Mouse (Mus musculus): Measurements from ENCODE around the gene Sparc. TPM values are rescaled to one million over a fixed set of nuclear protein-coding genes. Genes with fewer than 3 reads are reported as not detected.

Gene Sparc
- polyA plus RNA-seq, 1 experiment from 2014 or later, result 150 TPM

DNA sequence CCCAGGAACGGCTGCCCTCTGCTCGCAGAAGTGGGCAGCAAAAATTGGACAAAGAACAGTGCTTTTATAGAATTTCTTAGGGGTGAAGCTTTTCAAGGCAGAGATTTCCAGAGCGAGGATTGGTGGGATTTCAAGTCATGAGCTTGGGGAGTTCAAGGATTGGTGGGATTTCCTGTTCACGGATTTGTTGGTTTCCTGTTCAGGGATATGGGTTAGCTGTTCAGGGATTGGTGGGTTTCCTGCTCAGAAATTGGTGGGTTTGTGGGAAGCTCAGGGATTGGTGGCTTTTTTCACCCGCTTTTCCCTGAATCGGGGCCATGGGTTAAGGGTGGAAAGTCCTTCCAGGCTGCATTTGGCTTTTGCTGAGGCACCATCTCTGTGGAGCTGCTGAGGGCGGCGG lies 35.4 kb downstream of the Sparc start:
- WGBS (ENCODE audit: insufficient replicate concordance), result 28% methylated on average over 8 of the region's 8 CpGs
- Histone ChIP-seq H3K36me3 (no peaks in the 10 kb centered on the region), H3K9me3 (replicated peaks) (no peaks in the 10 kb centered on the region), H3K4me3 (replicated peaks) (no peak overlapping the region), H3K4me2 (no peak overlapping the region), H3K27ac (no peak overlapping the region), H3K27me3 (peaks cover 12% of the 10 kb centered on the region; the same call in 1 of the 2 replicates), H3K9ac (no peak overlapping the region), H3K4me1 (replicated peaks) (no peaks in the 10 kb centered on the region)
- ATAC-seq (ENCODE audit: low read depth) (no peak), DNase-seq (no peak)

DNA sequence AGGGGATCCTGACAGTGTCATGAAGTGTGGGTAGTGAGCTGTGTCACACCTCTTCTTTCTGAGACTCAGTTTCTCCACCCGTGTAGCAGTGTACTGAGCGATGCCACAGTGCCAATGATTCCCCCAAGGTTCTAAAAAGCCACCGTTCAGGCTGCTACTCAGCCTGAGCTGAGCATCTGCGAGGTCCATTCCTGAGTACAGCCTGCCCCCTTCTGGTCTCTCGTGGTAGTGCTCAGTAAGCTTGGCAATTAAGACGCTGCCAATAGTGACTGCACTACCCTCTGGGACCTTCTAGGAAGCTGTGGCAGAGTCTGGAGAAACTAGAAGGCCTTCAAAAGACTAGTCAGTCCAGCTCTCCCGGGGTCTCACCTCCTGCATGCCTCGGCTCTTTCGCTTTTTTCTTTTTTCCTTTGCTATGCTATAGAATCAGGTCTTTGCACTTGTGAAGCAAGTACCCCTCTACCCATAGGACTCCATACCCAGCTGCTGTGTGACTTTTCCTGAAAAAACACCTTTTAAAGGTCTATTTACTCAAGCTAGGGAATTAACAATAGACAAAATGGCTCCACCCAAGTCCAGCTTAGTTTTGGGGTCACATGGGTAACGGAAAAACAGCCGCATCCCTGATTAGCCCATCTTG lies 36.4 kb downstream of the Sparc start:
- no peaks in the 10 kb centered on the region; the same call in 1 of the 2 replicates for H3K4me1 ChIP-seq (replicated peaks)
- H3K9ac ChIP-seq, result no peak overlapping the region
- no peak overlapping the region for H3K4me3 ChIP-seq (replicated peaks)
- ATAC-seq (ENCODE audit: low read depth) (peak; percentile 43; the same call in 1 of the 2 replicates), DNase-seq (peak; percentile 48)
- H3K27ac ChIP-seq, result no peak overlapping the region
- H3K27me3 ChIP-seq, result peaks cover 12% of the 10 kb centered on the region; the same call in 1 of the 2 replicates
- no peaks in the 10 kb centered on the region for H3K9me3 ChIP-seq (replicated peaks)
- H3K36me3 ChIP-seq, result no peaks in the 10 kb centered on the region
- WGBS (ENCODE audit: insufficient replicate concordance), result 13% methylated on average over 11 of the region's 11 CpGs
- no peak overlapping the region for H3K4me2 ChIP-seq

DNA sequence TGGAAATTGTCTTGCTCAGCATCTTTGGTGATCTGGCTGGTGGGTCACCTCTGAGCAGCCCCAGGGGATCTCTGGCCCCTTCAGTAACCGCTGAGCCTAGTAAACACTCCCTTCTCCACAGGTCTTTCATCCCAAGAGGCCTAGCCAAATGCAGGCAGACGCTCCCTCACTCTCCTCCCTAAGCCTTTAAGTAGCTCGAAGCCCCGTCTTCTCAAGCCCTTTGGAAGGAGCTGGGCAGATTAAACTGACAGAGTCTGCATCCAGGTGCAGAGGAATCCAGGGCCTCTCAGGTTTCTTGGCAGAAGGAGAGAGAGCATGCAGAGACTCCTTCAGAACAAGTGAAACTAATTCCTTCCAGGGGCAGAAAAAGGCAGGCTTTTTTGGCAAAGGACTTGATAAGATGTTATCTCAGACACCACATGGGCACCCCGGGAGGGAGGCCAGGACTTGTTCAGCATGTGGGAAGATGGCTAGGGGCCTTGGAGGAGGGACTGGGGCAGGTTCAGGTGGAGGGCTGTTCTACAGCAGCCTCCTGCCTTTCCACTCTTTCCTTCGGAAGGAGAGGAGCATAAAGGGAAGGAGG lies 39.4 kb downstream of the Sparc start:
- Histone ChIP-seq H3K36me3 (no peaks in the 10 kb centered on the region), H3K9me3 (replicated peaks) (no peaks in the 10 kb centered on the region), H3K27ac (no peak overlapping the region), H3K9ac (no peak overlapping the region), H3K4me2 (no peak overlapping the region), H3K4me1 (replicated peaks) (no peaks in the 10 kb centered on the region; the same call in 1 of the 2 replicates), H3K27me3 (peaks cover 12% of the 10 kb centered on the region; the same call in 1 of the 2 replicates), H3K4me3 (replicated peaks) (no peak overlapping the region)
- DNase-seq (no peak), ATAC-seq (ENCODE audit: low read depth) (no peak)
- 51% methylated on average over 6 of the region's 6 CpGs for WGBS (ENCODE audit: insufficient replicate concordance)

DNA sequence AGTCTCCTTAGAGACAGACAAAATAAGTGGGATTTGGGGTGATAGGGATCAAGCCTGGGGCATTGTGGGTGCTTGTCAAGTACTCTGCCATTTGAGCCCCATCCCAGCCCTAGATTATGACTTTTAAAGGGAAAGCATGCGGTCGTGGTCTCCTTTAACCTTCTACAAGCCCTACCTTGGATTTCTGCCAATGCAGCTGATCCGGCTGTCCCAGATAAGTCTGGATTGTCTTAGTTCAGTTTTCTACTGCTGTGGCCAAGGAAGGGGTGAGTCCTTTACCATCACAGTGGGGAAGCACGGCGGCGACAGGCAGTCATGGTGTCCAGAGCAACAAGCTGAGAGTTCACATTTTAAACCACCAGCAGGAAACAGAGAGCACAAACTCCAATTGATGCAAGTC lies 42.1 kb downstream of the Sparc start:
- WGBS (ENCODE audit: insufficient replicate concordance), result 58% methylated on average over 6 of the region's 6 CpGs
- H3K27ac ChIP-seq, result no peak overlapping the region
- H3K36me3 ChIP-seq, result no peaks in the 10 kb centered on the region
- no peak overlapping the region for H3K4me3 ChIP-seq (replicated peaks)
- no peak for DNase-seq
- no peak overlapping the region for H3K4me2 ChIP-seq
- H3K9me3 ChIP-seq (replicated peaks), result no peaks in the 10 kb centered on the region
- H3K9ac ChIP-seq, result no peak overlapping the region
- H3K27me3 ChIP-seq, result no peaks in the 10 kb centered on the region
- ATAC-seq (ENCODE audit: low read depth), result no peak
- H3K4me1 ChIP-seq (replicated peaks), result no peaks in the 10 kb centered on the region; the same call in 1 of the 2 replicates

DNA sequence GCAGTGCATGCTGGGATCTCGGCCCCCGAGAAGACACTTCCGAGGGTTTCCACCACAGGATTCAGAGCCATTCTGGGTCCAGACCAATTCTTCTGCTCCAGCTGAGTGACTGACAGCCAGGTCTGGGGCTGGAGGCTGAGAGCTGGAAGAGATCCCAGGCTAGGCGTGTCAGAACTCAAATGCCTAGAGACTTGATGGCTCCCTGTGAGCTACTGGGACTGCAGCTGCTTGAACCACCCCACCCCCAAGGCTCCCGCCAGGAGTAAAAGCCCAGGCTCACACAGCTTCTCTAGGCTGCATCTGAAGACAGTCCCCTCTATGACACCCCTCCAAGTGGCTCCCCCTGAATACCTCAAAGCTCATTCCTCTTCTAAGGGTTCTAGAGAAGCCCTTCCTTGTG lies 44.6 kb downstream of the Sparc start:
- no peak overlapping the region for H3K9ac ChIP-seq
- DNase-seq, result no peak
- no peak for ATAC-seq (ENCODE audit: low read depth)
- no peak overlapping the region for H3K4me3 ChIP-seq (replicated peaks)
- no peak overlapping the region for H3K27ac ChIP-seq
- H3K4me1 ChIP-seq (replicated peaks), result no peaks in the 10 kb centered on the region; the same call in 1 of the 2 replicates
- no peaks in the 10 kb centered on the region for H3K27me3 ChIP-seq
- H3K4me2 ChIP-seq, result no peak overlapping the region
- no peaks in the 10 kb centered on the region for H3K9me3 ChIP-seq (replicated peaks)
- WGBS (ENCODE audit: insufficient replicate concordance), result 42% methylated on average over 5 of the region's 5 CpGs
- H3K36me3 ChIP-seq, result no peaks in the 10 kb centered on the region

DNA sequence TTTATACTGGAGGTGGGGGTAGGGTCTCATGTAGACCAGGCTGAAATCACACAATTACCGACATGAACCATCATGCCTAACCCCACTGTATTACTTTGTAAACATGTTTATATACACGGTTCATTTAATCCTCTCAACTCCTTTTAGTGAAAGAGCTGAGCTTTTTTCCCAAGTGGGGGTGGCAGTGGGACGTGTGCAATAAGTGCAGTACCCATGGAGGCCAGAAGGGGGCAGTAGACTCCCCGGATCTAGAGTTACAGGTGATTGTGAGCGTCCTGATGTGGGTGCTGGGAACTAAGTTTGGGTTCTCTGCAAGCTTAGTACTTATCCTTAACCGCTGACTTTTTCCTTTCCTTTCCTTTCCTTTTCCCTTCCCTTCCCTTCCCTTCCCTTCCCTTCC lies 49.1 kb downstream of the Sparc start:
- DNase-seq, result peak; percentile 8
- H3K9ac ChIP-seq, result no peak overlapping the region
- H3K27ac ChIP-seq, result no peak overlapping the region
- H3K4me2 ChIP-seq, result no peak overlapping the region
- no peaks in the 10 kb centered on the region for H3K27me3 ChIP-seq
- no peak for ATAC-seq (ENCODE audit: low read depth)
- no peaks in the 10 kb centered on the region for H3K4me1 ChIP-seq (replicated peaks)
- no peaks in the 10 kb centered on the region for H3K36me3 ChIP-seq
- no peak overlapping the region for H3K4me3 ChIP-seq (replicated peaks)
- WGBS (ENCODE audit: insufficient replicate concordance), result 37% methylated on average over 6 of the region's 6 CpGs
- no peaks in the 10 kb centered on the region for H3K9me3 ChIP-seq (replicated peaks)

DNA sequence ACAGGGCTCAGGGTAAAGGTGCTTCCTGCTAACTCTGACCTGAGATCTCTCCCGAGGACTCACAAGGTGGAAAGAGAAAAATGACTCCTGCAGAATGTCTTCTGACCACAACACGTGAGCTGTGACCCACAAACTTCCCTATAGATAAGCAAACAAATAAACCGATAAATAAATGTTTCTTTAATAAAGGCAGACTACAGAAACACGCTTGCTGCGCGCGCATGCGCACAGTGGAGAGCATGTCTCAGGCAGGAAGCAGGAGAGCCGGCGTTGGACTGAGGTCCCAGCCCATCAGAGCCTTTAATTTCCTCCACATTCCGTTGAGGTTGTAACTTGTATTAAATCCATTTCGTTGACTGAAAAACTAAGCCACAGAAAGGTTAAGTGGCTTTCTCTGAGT lies 49.6 kb downstream of the Sparc start:
- no peak overlapping the region for H3K9ac ChIP-seq
- no peaks in the 10 kb centered on the region for H3K27me3 ChIP-seq
- no peak overlapping the region for H3K27ac ChIP-seq
- WGBS (ENCODE audit: insufficient replicate concordance), result 54% methylated on average over 12 of the region's 12 CpGs
- H3K4me1 ChIP-seq (replicated peaks), result no peaks in the 10 kb centered on the region
- no peak overlapping the region for H3K4me2 ChIP-seq
- DNase-seq (no peak), ATAC-seq (ENCODE audit: low read depth) (no peak)
- no peaks in the 10 kb centered on the region for H3K9me3 ChIP-seq (replicated peaks)
- no peak overlapping the region for H3K4me3 ChIP-seq (replicated peaks)
- no peaks in the 10 kb centered on the region for H3K36me3 ChIP-seq

DNA sequence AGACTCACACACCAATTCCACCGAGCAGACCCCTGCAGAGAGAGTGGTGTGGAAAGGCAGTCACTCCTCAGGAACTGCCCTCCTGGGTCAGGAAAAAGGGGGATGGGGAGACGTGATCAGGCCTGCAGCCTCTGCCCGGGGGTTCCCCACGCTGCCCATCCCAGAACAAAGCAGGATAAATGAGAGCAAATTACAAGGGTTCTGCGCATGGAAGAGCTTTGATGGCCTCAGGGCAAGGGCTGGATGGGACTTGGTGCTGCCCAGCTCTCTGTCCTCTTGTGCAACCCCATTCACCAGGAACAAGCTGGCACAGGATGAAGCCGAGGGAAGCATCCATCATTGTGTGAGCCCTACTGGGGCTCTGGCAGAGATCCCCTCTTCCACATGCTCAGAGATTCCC lies 51.0 kb downstream of the Sparc start:
- ATAC-seq (ENCODE audit: low read depth) (no peak), DNase-seq (no peak)
- Histone ChIP-seq H3K4me1 (replicated peaks) (no peaks in the 10 kb centered on the region), H3K36me3 (no peaks in the 10 kb centered on the region), H3K4me2 (no peak overlapping the region), H3K4me3 (replicated peaks) (no peak overlapping the region), H3K27me3 (no peaks in the 10 kb centered on the region), H3K9me3 (replicated peaks) (no peaks in the 10 kb centered on the region), H3K27ac (no peak overlapping the region), H3K9ac (no peak overlapping the region)
- 42% methylated on average over 6 of the region's 6 CpGs for WGBS (ENCODE audit: insufficient replicate concordance)

DNA sequence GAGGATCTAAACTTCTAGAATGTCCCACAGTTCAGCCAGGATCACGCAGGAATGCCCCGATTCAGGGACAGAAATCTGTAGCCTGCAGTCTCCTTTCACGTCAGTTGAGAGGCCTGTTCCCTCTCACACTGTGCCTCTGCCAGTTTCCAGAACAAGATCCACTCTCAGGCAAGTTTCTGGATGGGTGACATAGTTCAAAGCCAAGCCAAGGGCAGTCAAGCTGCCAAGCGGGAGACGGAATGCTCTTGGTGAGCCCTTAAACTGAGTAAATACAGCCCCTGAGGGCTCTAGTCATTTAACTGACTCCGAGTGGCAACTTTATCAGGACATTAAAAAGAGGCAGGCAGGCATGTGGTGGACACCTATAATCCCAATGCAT lies 53.9 kb downstream of the Sparc start:
- DNase-seq (no peak), ATAC-seq (ENCODE audit: low read depth) (no peak)
- no peak overlapping the region for H3K9ac ChIP-seq
- H3K9me3 ChIP-seq (replicated peaks), result no peaks in the 10 kb centered on the region
- H3K4me2 ChIP-seq, result no peak overlapping the region
- WGBS (ENCODE audit: insufficient replicate concordance), result 55% methylated on average over 6 of the region's 6 CpGs
- H3K4me1 ChIP-seq (replicated peaks), result no peaks in the 10 kb centered on the region
- no peaks in the 10 kb centered on the region for H3K36me3 ChIP-seq
- H3K27ac ChIP-seq, result no peak overlapping the region
- H3K27me3 ChIP-seq, result no peaks in the 10 kb centered on the region
- H3K4me3 ChIP-seq (replicated peaks), result no peak overlapping the region

DNA sequence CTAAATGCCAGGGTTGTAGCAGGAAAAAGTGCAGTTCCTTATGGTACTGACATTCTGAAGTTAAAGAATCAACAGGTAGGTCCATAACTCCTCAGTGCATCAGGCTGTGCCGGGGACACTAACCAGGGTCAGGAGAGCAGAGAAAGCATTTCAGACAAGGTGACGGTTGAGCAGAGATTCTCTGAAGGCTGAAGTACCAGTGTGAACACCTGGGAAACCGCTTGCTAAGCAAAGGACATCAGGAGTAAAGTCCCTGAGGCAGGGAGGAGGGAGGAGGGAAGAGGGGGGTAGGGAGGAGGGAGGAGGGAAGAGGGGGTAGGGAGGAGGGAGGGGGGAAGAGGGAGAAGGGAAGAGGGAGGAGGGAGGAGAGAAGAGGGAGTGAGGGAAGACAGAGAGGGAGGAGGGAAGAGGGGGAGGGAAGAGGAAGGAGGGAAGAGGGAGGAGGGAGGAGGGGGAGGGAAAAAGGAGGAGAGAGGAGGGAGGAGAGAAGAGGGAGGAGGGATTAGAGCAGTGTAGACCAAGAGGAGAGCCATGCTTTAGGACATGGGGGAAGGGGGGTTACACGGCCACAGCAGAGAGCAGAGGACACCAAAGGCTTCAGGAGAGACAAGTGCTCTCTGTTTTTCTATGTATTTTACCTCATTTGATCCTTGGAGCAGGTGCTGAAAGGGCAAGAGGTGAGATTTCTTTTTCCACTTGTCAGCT lies 54.4 kb downstream of the Sparc start:
- Histone ChIP-seq H3K4me1 (replicated peaks) (no peaks in the 10 kb centered on the region), H3K36me3 (no peaks in the 10 kb centered on the region), H3K27ac (no peak overlapping the region), H3K4me2 (no peak overlapping the region), H3K9ac (no peak overlapping the region), H3K27me3 (no peaks in the 10 kb centered on the region), H3K9me3 (replicated peaks) (no peaks in the 10 kb centered on the region), H3K4me3 (replicated peaks) (no peak overlapping the region)
- DNase-seq (no peak), ATAC-seq (ENCODE audit: low read depth) (no peak)
- 65% methylated on average over 4 of the region's 4 CpGs for WGBS (ENCODE audit: insufficient replicate concordance)

DNA sequence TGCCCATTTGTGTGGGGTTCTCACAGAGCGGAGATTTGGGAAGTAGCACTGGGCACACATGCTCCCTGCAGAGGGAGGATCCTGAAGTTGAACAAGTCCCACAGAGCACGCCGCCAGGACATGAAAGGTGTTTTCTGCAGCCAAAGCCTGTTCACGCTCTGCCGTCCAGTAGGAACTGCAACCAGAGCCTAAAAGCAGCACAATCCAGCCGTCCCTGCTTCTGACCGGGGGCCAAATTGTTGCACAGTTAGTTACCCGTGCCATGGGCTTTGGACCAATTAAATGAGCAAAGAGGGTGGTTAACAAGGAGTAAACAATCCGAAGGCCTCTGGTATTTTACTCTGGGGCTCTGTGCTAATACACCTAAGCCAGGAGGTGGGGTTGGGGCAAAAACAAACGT lies 55.2 kb downstream of the Sparc start:
- no peak overlapping the region for H3K4me3 ChIP-seq (replicated peaks)
- no peaks in the 10 kb centered on the region for H3K4me1 ChIP-seq (replicated peaks)
- WGBS (ENCODE audit: insufficient replicate concordance), result 57% methylated on average over 10 of the region's 10 CpGs
- H3K27me3 ChIP-seq, result no peaks in the 10 kb centered on the region
- no peak overlapping the region for H3K27ac ChIP-seq
- no peak for DNase-seq
- no peak overlapping the region for H3K9ac ChIP-seq
- H3K4me2 ChIP-seq, result no peak overlapping the region
- no peaks in the 10 kb centered on the region for H3K9me3 ChIP-seq (replicated peaks)
- no peak for ATAC-seq (ENCODE audit: low read depth)
- no peaks in the 10 kb centered on the region for H3K36me3 ChIP-seq

DNA sequence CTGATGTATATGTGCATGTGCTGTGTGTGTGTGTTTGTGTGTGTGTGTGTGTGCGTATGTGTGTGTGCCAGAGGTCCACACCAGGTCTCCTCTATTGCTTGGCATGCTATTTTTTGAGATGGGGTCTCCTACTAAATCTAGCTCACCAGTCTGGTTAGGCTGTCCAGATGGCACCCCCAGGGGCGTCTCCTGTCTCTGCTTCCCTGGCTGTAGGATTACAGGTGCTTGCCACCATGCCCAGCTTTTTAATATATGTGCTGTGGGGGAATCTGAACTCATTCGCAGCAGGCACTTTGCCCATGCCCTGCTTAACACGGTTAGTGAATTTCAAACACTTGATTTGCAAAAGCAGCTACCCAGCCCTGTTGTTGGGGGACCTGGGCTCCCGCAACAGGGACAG lies 57.1 kb downstream of the Sparc start:
- no peak overlapping the region for H3K9ac ChIP-seq
- no peaks in the 10 kb centered on the region for H3K36me3 ChIP-seq
- H3K4me1 ChIP-seq (replicated peaks), result no peaks in the 10 kb centered on the region
- DNase-seq (no peak), ATAC-seq (ENCODE audit: low read depth) (no peak)
- no peaks in the 10 kb centered on the region for H3K27me3 ChIP-seq
- no peak overlapping the region for H3K4me3 ChIP-seq (replicated peaks)
- WGBS (ENCODE audit: insufficient replicate concordance), result 62% methylated on average over 5 of the region's 5 CpGs
- H3K9me3 ChIP-seq (replicated peaks), result no peaks in the 10 kb centered on the region
- no peak overlapping the region for H3K27ac ChIP-seq
- H3K4me2 ChIP-seq, result no peak overlapping the region
